Comparison of ENCODE assay signal across 12 mouse cellular contexts in genomic region chr15:71243539-71243938, GRCm38 (mm10).
DNase-seq lines count a peak whose midpoint lies in the region; ATAC-seq lines count a peak whose summit lies in the region.
"Had no signal": no experiment of that assay in that cellular context is flagged by ENCODE, and none has a peak within 500 bp of the region (broad histone marks: within the 10 kb centered on the region; RNA-seq: fewer than 3 reads in every experiment).

No protein-coding gene starts in this region.

- H3K9ac ChIP-seq in embryonic facial prominence, embryonic 14.5 days (ENCODE audit: low read depth, low read length): no peak overlapping the region
- H3K9ac ChIP-seq in intestine, embryonic 16.5 days (ENCODE audit: low read depth, low read length): no peak overlapping the region
- H3K9ac ChIP-seq: stomach, embryonic 15.5 days had no signal

- H3K27me3 ChIP-seq in embryonic facial prominence, embryonic 14.5 days (replicated peaks; ENCODE audit: control insufficient read depth, insufficient read depth, low read length): no peaks in the 10 kb centered on the region
- H3K27me3 ChIP-seq in embryonic facial prominence, embryonic 10.5 days (replicated peaks; ENCODE audit: low read depth, poor library complexity, severe bottlenecking): no peaks in the 10 kb centered on the region
- H3K27me3 ChIP-seq in intestine, embryonic 16.5 days (replicated peaks; ENCODE audit: control insufficient read depth, insufficient read depth, low read length): no peaks in the 10 kb centered on the region
- H3K27me3 ChIP-seq: stomach, embryonic 15.5 days had no signal

- H3K4me3 ChIP-seq in embryonic facial prominence, embryonic 14.5 days (ENCODE audit: low read depth, low read length): no peak overlapping the region
- no peak overlapping the region for H3K4me3 ChIP-seq in embryonic facial prominence, embryonic 10.5 days
- H3K4me3 ChIP-seq in intestine, embryonic 16.5 days (ENCODE audit: low read length): no peak overlapping the region
- H3K4me3 ChIP-seq: erythroblast, embryonic 14.5 days; stomach, embryonic 15.5 days had no signal

- 67% methylated on average over 9 of the region's 9 CpGs for WGBS in embryonic facial prominence, embryonic 14.5 days
- WGBS in embryonic facial prominence, embryonic 10.5 days: 86% methylated on average over 9 of the region's 9 CpGs
- 69% methylated on average over 9 of the region's 9 CpGs for WGBS in intestine, embryonic 16.5 days

- H3K36me3 ChIP-seq in embryonic facial prominence, embryonic 14.5 days (ENCODE audit: control insufficient read depth, insufficient read depth, low read length): no peaks in the 10 kb centered on the region
- H3K36me3 ChIP-seq in embryonic facial prominence, embryonic 10.5 days (replicated peaks): no peaks in the 10 kb centered on the region
- no peaks in the 10 kb centered on the region for H3K36me3 ChIP-seq in intestine, embryonic 16.5 days (ENCODE audit: control insufficient read depth, insufficient read depth, low read length)
- H3K36me3 ChIP-seq: stomach, embryonic 15.5 days had no signal

- intact Hi-C loops in heart, postnatal 10 days (cut with DNase I): loop anchor here (5.0 kb wide), 1 partner anchor 129 kb away; no protein-coding TSS in a partner anchor

- no peak overlapping the region for H3K27ac ChIP-seq in embryonic facial prominence, embryonic 14.5 days (replicated peaks; ENCODE audit: low read depth, low read length)
- H3K27ac ChIP-seq in embryonic facial prominence, embryonic 10.5 days (replicated peaks): no peak overlapping the region
- H3K27ac ChIP-seq in intestine, embryonic 16.5 days (ENCODE audit: low read length): no peak overlapping the region
- H3K27ac ChIP-seq: stomach, embryonic 15.5 days had no signal

- DNase-seq in embryonic facial prominence, embryonic 14.5 days (ENCODE audit: low spot score): peak; percentile 31
- DNase-seq in embryonic facial prominence, embryonic 10.5 days (ENCODE audit: low spot score): no peak
- peak; percentile 48 to 59 for DNase-seq in frontal cortex, adult 2 months (ENCODE audit: extremely low spot score in 1 of 2, low spot score in 1 of 2)
- DNase-seq in heart, postnatal 10 days: peak; percentile 73 to 86
- peak; percentile 4 to 22 for DNase-seq in left cerebral cortex, adult 8-10 months (ENCODE audit: low spot score in 2 of 2)
- DNase-seq in embryo, embryonic 10.5 days (ENCODE audit: low spot score): no peak
- DNase-seq: B cell, adult 2 months; liver had no signal

- no peaks in the 10 kb centered on the region for H3K9me3 ChIP-seq in embryonic facial prominence, embryonic 14.5 days (ENCODE audit: control insufficient read depth, low read length)
- H3K9me3 ChIP-seq in embryonic facial prominence, embryonic 10.5 days: no peaks in the 10 kb centered on the region
- no peaks in the 10 kb centered on the region for H3K9me3 ChIP-seq in intestine, embryonic 16.5 days (ENCODE audit: control insufficient read depth, low read length)
- H3K9me3 ChIP-seq: stomach, embryonic 15.5 days had no signal

- no peaks in the 10 kb centered on the region for H3K4me1 ChIP-seq in embryonic facial prominence, embryonic 14.5 days (ENCODE audit: control insufficient read depth, insufficient read depth, low read length)
- H3K4me1 ChIP-seq in embryonic facial prominence, embryonic 10.5 days: no peaks in the 10 kb centered on the region
- no peaks in the 10 kb centered on the region for H3K4me1 ChIP-seq in intestine, embryonic 16.5 days (ENCODE audit: control insufficient read depth, insufficient read depth, low read length)
- H3K4me1 ChIP-seq: stomach, embryonic 15.5 days had no signal

- H3K4me2 ChIP-seq in embryonic facial prominence, embryonic 14.5 days (ENCODE audit: low read depth, low read length): no peak overlapping the region
- no peak overlapping the region for H3K4me2 ChIP-seq in intestine, embryonic 16.5 days (ENCODE audit: low read depth, low read length)
- H3K4me2 ChIP-seq: stomach, embryonic 15.5 days had no signal

- ATAC-seq in embryonic facial prominence, embryonic 14.5 days (ENCODE audit: low read depth): no peak
- no peak for ATAC-seq in intestine, embryonic 16.5 days
- ATAC-seq in inflammation-experienced regulatory T-cells, adult 6 months: no peak

Comparison
In these comparisons a context has a peak if more than half of its experiments do, and no peak if none do; other contexts are left out.
1. DNase-seq: peak in embryonic facial prominence, embryonic 14.5 days (single experiment), frontal cortex, adult 2 months (2 of 2), heart, postnatal 10 days (2 of 2) and left cerebral cortex, adult 8-10 months (2 of 2); none in embryonic facial prominence, embryonic 10.5 days (single experiment) and embryo, embryonic 10.5 days (single experiment).